Mouse (Mus musculus) MEL-GATA-1-ER (cell line): Measurements from ENCODE around the gene Prpf6.
A peak's percentile ranks its signal among the peaks of the same experiment; 100 is the strongest.

Experiments
- DNase-seq: peaks from one replicate; pipeline ENCODE4 v3.0.0-alpha.2; 2012; ENCODE audit warnings: low read depth; ENCODE audit errors: extremely low read depth

The Prpf6 gene

DNA sequence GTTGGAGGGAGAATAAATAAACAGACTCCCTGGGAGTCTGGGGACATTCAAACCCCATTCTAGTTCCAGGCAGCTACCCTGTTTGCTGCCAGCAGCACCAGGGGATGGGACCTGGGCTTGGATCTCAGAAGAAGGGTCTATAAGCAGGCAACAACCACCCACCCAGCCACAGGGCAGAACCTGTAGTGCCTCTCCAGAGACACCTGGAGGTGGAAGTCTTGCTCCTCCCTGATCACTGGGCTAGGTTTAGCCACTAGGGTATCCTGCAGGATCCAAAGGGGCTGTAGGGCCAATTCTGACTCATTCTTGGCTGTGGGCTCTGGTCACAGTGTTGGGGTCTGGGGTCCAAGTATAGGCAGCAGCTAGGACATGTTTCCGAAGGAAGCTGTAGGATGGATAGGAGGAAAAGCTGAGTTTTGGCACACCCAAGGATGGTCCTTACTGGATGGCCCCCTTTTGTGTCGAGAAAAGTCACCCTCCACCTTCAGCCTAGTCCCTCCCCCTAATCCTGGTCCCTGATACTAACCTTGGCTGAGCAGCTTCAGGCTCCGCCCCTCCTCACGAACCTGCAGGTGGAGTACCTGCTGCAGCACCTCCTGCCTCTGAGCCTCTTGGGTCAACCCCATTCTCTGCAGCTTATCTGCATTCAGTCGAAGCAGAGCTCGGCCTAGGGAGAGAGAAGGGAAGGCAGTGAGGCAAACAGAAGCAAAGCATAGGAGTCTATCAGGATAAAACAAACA is 4.7 kb downstream of the Prpf6 start:
- DNase-seq = no peak

DNA sequence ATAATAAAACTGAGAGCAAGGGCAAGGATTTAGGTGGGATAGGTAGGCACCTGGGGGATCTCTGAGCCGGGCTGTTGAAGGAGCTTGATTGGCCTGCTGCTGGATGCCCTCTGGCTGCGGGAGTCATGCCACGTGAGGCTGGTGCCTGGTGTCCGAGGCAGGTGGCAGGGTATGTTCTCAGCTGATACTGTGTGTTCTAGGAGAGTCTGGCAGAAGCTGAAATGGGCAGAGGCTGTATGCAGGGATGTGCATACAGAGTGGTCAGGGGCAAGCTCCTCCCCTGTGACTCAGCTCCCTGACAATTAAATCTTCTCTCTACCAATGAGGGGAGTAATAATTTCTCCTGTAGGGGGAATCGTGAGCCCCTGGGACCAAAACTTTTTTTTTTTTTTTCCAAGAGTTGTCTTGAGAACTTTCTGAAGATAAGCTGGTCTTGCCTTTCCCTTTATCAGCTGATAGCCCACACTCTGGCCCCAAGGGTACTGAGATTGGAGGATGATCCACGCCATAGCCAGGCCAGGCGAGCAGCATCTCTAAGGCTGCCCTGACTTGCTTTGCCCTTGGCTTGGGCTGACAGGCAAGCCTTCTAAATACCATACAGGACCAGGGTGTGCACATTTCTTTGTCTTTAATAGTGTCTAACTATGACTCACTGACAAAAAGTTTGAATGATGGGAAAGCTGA is 5.9 kb downstream of the Prpf6 start:
- DNase-seq = no peak

DNA sequence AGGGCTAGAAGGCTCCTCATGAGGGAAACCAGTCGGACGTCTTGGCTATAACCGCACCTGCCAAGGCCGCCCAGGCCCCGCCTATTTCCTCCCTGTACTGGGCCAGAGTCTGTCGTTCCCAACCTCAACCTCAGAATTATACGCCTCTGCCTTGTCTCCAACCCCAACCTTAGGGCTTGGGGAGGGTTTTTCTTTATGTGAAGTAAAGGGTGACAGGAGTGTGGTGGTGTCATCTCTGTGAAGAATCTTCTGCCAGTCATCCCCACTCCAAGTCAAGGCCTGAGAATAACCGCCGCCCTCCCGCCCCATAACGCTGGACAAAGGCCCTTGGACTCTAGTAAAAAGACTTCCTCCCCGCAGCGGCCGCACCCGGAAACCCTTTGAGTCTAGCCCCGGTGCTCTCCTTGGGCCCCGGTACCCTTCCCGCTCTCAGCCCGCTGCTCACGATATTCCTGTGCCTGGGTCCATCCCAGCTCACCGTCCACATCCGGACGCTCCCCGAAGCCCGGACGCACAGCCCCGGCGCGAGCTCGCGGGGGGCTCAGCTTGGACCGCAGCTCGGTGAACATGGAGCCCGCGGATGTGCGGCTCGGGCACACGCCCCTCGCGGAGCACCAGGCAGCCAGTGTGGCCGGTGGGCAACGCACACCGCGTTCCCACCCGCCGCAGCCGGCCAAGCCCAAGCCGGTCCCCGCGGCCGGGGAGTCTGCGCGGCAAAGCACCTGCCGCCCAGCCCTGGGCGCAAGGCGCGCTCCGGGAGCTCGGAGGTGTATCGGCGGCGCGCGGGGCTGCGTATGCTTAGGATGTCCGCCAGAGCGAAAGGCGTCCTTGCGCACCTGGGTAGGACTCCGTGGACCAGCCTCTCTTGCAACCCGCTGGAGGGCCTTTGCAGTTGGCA is 7.0 kb downstream of the Prpf6 start, which contains the start of gene Samd10:
Samd10 (minus strand) TSS at position 759 of the 898 bp plus-strand sequence.
- no peak for DNase-seq

DNA sequence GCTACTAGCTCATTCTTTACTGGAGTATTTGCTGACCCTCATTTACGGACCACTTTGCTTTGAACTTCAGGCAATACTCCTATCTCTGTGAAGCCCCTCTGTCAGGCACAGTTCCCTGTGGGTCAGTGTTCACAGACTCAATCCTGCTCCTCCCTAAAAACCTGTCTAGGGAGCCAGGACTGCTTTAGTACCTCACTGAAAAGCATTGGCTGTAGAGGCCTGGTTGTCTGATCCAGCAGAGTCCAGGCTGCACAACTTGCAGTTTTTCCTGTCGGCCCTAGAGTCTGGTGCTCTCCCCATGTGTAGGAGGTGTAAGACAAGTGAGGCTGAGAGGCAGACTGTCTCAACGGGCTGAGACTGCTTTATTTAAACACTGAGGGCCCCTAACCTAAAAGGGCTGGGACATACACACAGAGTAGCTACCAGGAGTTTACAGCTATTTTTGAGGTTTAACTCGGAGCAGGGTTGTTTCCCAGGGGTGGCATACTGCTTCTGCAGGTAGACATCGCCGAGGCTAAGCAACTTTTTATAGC is 8.6 kb downstream of the Prpf6 start:
- DNase-seq = no peak

DNA sequence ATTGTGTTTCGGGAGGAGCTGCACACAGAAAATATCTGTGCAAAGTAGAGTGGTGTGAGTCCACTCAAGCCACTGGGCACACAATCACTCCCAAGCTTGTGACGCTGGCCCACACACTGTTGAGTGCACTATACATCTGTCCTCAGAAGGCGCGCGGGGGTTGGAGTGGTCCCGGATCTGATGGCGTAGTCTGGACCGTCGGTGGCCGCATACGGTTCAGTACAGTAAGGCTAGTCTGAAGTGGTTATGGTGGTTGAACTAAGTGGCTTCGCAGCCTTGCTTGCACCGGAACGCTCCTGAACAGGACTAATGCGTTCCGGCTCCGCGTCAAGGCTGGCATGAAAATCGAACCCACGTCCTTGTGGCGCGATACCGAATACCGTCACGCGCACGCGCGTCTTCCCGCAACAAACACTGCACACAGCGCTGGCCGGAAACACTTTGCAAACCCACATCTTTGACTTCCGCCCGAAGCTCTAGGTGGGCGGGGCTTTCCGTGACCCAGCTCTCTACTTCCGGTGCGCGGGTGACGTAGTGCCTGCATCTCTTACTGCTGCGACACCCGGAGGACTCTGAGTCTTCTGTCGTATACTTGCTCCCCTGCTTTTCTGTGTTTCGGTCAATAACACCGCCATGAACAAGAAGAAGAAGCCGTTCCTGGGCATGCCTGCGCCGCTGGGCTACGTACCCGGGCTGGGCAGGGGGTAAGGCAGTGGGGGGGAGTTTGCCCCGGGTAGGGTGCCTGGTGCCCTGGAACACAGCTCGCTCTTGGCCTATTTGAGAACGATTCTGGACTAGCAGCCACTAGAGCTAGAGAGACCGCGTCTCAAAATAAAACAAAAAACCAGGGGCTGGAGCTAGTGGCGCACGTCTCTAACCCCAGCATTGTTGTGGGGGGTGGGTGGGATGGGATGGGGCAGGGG is 9.4 kb downstream of the Prpf6 start:
- DNase-seq = peak; percentile 91

DNA sequence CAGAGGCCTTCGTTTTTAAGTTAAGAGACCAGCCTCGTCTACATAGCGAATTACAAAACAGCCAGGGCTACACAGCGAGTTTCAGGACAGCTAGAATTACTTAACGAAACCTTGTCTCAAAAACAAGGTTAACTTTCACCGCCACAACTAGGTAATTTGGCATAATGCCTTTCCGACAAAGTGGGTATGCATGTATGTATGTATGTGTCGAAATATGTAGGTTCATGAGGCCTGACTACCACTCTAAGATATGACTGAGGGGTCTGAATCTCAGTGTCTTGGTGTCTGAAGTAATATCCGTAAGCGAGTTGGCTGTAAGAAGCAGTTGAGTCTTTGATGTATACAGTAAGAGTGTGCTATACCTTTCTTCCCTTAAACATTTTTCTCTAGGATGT is 10.1 kb downstream of the Prpf6 start:
- no peak for DNase-seq

DNA sequence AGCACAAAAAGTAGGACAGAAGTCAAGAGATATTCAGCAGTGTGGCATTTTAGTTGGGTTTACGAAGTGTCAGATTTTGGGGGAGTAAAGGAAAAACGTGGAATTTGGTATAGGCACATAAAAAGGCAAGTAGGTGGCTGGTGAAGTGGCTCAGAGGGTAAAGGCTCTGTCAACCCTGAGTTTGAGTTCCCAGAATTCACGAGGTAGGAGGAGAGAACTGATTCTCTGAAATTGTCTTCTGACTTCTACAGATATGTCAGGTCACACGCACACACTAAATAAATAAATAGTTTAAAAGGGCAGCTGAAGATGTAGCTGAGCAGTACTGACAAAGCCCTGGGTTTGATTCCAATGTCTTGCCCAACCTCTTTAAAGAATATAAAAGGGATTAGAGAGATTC is 10.7 kb downstream of the Prpf6 start:
- DNase-seq = no peak

DNA sequence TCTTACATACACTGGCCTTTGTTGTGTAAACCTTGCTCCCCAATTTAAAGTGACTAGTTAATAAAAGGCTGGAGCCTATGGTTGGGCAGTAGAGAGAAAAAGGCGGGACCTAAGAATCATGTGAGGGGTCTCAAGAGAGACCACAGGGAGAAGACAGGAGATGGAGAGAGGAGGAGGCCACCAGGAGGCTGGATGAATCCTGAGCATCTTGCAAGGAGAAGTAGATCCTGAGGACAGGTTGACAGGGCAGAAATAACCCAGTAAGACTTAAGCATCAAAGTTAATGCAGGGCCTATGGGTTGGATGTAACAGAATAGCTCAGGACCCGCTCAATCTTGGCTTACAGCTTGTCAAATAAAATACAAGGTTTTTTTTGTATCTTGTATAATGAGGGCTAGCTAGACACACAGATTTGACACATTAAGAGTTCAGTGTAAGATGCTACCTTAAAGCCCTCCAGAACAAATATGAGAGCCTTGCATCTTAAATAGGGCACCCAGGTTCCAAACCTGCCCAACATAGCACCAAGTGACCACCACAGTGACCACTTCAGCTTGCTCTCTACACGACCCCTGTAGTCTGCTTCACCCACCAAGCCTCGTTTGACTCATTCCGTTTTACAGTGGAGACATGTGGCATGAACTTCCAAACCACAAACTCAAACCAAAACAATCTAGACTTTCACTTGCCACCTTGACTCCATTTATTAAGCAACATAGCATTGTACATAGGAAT is 27.3 kb downstream of the Prpf6 start:
- no peak for DNase-seq

DNA sequence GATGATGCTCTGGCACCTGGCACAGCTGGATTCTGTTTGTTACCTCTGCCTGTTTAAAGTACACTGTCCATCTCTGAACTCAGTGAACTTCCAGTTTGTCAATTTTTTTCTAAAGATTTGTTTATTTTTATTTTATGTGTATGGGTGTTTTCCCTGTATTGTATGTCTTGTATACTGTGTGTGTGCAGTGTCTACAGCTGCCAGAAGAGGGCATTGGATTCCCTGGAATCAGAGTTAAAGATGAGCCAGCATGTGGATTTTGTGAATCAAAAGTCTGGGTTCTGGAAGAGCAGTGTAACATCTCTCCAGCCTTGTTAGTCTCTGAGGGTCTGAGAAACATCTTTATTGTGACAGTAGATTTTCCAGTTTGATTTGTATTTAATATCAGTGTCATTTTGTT is 31.7 kb downstream of the Prpf6 start:
- no peak for DNase-seq

DNA sequence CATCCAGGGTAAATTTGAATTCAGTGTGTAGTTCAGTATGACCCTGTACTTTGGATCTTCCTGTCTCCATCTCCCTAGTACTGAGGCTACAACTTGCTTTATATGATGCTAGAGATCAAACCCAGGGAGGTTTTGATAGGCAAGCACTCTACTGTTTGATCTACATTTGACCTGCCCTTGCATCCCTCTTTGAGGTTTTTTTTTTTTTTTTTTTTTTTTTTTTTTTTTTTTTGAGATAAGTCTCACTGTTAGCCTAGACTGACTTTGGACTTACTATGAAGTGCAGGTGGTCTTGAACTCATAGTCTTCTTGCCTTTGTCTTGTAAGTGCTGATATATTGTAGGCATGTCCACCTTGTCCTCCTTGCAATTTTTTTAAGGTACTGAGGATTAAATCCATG is 36.8 kb downstream of the Prpf6 start:
- no peak for DNase-seq

DNA sequence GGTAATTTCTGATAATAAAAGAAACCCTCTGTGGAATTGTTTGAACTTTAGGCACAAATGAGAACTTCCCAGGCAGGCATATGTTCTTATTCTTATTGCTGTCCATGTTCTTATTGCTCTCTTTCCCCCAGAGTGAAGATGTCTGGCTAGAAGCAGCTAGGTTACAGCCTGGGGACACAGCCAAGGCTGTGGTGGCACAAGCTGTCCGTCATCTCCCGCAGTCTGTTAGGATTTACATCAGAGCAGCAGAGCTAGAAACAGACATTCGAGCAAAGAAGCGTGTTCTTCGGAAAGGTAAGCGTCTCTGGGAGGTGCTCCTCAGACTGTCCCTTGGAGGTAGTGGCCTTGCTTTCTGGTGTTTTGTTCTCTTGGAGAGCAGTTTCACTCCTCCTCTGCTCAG is 41.0 kb downstream of the Prpf6 start:
- DNase-seq = no peak

DNA sequence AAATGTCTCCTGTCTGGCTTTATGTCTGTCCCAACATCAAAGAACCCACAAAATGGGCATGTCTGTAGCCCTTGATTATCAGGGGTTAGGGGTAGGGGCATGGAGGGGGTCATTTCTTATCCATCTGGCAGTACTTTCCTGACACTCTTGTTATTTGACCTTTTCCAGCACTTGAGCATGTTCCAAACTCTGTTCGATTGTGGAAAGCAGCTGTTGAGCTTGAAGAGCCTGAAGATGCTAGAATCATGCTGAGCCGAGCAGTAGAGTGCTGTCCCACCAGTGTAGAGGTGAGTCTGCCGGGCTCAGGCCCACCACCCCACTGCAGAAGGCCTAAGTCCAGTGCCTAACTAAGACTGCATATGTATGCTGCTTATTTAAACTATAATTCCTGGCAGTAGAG is 44.2 kb downstream of the Prpf6 start:
- DNase-seq = no peak

DNA sequence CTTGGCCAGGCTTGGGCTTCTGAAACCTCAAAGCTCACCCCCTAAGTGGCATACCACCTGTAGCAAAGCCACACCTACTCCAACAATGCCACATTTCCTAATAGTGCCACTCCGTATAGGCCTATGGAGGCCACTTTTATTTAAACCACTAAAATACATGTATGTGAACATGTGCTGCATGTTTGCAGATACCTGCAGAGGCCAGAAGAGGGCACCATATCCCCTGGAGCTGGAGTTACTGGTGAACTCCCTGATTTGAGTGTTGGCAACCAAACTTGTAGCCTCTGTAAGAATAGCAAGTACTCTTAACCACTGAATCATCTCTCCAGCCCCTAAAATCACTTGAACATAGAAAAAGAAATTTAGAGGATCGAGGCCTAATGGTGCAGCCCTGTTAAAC is 52.7 kb downstream of the Prpf6 start:
- peak; percentile 30 for DNase-seq

DNA sequence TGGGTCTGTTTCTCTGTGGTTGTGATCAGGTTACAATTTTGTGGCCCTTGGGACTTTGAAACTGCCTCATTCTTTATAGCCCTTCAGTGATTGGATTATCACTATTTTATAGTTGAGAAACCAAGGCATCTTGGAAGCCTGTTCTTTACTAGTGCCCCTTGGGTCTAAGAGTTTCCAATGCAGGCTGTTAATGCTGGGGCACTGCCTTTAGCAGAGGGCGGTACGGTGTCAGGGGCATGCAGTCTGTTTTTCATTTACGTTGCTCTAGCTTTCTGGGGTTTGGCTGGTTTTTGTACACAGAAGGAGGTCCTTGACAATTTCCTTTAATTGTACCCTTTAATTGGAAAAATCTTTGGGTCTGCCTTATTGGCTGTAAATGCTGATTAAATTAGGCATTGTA is 54.0 kb downstream of the Prpf6 start:
- DNase-seq = no peak

DNA sequence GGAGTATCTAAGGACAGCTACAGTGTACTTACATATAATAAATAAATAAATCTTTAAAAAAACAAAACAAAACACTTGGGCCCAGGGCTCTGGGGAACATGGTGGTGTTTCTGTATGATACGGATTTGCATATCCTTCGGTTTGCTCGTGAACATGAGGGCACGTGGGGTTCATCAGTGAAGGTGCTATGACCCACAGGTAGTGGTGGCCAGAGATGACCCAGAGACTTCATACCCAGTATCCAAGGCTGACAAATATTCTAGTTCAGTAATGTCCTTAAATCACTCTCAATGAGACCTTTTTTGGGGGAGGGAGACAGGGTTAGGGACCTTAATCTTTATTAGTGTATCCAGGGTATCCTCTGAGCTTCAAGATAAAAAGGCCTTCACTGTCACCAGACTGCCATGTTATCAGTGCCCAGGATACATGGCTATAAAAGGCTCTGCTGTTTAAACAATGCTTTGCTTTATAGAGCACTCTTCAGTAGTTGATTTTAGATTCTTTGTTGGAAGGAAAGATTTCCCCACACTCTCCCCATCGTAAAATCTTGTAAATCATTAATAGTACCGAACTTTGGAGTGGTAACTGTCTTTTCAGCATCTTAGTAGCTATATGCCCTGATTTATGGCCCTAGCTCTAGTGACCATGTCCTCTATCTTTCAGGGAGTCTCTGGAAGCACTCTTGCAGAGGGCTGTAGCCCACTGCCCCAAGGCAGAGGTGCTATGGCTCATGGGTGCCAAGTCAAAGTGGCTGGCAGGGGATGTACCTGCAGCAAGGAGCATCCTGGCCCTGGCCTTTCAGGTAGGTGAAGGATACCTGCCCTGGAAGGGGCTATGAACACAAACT is 55.2 kb downstream of the Prpf6 start:
- no peak for DNase-seq

DNA sequence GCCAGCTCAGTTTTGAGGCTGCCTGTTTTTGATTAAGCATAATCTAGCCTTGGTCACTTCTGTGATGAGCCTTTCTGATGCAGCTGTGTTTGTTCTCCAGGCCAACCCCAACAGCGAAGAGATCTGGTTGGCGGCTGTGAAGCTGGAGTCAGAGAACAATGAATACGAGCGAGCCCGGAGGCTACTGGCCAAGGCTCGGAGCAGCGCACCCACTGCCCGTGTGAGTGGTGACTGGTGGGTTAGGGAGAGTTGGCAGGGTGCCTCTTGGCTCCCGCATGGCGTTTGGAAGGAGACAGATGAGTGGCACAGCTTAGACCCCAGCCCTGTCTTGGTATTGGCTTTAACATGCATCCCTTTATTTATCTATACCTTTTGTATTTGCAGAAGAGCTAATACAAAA is 57.3 kb downstream of the Prpf6 start:
- DNase-seq = no peak

DNA sequence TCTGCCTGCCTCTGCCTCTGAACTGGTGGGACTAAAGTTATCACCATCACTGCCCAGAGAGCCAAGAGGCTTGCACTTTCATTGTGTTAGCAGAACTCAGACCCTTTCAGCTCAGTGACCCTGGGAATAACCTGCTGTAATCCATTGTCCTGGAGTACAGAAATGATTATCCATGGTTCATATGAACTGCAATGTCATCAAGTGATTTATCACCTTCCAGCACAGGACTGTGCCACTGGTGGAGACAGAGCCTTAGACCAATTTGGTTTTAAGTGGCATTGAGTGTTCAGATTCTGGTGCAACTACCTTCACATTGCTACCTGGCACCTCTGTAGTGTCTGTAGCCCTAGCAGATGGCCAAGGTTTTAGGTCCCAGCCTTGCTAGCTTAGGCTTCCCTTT is 61.4 kb downstream of the Prpf6 start:
- no peak for DNase-seq

DNA sequence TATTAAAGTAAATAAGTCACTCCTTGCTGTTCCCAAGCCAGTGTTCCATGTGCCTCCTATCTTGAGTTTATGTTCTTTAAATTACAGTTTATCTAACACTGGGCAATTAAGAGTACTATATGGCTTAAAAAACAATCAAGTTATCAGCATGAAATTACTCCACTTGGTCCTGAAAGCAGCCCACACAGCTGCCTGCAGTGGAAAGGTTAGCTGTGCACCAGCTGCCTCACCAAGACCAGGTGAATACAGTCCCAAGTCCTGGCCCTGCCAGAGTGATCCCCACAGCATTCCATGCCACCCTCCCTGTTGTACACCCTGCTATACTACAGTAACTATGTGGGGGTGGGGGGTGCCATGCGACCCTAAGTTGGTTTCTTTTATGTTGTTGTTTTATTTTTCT is 61.9 kb downstream of the Prpf6 start:
- DNase-seq = no peak

DNA sequence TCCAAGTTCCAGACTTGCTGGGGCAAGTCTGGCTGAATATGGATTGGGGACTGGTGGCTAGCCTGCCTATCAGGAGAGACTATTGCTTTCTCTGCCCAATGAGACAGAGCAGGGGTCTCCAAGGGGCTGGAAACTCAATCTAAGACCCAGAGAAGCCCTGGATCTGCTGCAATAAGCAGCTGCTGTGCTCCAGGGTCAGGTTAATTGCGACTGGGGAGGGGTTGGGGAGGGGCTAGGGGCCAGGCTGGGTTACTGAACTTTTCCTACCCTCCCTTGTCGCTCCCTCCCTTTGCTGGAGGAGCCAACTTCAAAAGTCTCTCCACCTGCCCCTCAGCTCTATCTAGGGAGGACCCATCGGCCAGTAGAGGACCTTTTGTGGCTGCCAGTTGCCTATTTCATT is 65.1 kb downstream of the Prpf6 start, which contains the start of gene Gm29797:
Gm29797 (plus strand) TSS at position 301 of the 400 bp plus-strand sequence.
- no peak for DNase-seq
